Mouse (Mus musculus): Measurements from ENCODE around the gene Slxl1. TPM values are rescaled to one million over a fixed set of nuclear protein-coding genes. Genes with fewer than 3 reads are reported as not detected.
"Not testable (repeated sequence)": the region's sequence is repeated elsewhere in the genome, so short reads cannot be mapped to it uniquely, and the experiment has no call there.

Slxl1 gene
- not detected in 2 replicates for polyA plus RNA-seq (2012; ENCODE audit: insufficient read depth, low replicate concordance)

DNA sequence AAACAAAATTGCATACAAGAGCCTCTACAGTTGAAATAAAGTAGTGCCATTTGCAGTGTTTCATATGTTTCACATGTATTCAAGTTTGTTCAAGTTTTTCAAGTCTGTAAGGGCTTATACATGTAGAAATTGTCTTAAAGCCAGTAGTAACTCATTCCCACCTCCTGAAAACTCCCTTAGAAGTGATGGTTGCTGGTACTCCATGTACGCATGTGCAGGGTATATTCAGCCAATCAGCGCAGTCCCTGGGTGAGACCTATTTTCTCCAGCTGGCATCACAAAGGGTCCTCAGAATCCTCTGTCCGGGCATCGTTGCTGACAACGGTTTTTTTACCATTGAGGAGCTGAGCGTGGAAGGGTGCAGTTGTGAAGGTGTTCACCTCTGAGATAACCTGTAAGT, at the start of gene Slxl1:
TSS of gene Slxl1 (plus strand) at position 301 of the 400 bp plus-strand sequence.
- not testable (repeated sequence) for H3K36me3 ChIP-seq (replicated peaks; ENCODE audit: low read length); H3K27me3 ChIP-seq (replicated peaks); H3K9me3 ChIP-seq; H3K4me3 ChIP-seq (replicated peaks); H3K4me1 ChIP-seq
